Mouse (Mus musculus) B cell, adult (primary cell): ENCODE results near the gene Pde4a. TPM values are rescaled to one million over a fixed set of nuclear protein-coding genes. Genes with fewer than 3 reads are reported as not detected.

Source experiments
- total RNA-seq: library from RNA; stranded (reverse); gene quantifications from 4 replicates; pipeline ENCODE4 v1.2.4, GENCODE M21; 2023; ENCODE audit not compliant: inconsistent age

Gene Pde4a
- total RNA-seq, result 9.4 to 14.6 TPM (median 11.2 TPM) in 4 replicates

DNA sequence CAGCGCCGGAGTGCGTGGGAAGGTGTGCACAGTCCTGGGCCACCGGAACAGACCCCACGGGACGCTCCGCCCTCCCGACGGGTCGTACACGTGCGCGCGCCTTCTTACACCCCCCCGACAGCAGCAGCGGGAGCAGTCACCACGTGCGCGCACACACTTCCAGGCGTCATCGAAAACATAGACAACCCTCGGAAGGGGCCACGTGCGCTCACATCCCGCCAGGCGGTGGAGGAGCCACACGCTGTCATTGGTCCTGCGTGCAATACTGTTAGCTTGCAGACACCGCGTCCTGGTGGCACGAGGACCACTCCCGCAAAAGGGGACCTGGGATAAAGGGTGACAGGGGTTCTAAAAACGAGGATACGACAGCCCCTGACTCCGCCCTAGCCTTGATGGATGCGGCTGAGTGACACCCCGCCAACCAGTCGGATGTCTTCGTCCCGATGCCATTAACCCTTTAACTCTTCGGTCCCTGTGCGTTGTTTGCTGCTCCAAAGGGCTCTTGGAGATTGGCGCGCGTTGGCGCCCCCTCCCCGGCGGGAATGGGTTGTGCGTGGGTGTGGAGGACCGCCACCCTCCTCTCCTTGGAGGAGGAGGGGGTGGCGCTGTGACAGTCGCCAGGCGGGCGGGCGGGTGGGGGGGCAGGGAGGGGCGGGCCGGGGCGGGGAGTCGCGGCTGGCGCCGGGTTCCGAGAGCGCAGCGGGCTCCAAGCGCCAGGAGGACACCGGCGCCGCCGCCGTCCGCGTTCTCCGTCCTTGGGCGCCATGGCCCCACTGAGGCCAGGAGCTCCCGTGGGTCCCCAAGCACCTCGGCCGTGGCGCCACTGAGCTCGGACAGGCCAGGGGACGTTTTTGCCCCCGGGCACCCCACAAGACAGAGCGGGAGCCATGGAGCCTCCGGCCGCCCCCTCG is at the start of gene Pde4a:
Gene Pde4a, plus strand, starts transcription at position 674 of the 911 bp plus-strand sequence.

DNA sequence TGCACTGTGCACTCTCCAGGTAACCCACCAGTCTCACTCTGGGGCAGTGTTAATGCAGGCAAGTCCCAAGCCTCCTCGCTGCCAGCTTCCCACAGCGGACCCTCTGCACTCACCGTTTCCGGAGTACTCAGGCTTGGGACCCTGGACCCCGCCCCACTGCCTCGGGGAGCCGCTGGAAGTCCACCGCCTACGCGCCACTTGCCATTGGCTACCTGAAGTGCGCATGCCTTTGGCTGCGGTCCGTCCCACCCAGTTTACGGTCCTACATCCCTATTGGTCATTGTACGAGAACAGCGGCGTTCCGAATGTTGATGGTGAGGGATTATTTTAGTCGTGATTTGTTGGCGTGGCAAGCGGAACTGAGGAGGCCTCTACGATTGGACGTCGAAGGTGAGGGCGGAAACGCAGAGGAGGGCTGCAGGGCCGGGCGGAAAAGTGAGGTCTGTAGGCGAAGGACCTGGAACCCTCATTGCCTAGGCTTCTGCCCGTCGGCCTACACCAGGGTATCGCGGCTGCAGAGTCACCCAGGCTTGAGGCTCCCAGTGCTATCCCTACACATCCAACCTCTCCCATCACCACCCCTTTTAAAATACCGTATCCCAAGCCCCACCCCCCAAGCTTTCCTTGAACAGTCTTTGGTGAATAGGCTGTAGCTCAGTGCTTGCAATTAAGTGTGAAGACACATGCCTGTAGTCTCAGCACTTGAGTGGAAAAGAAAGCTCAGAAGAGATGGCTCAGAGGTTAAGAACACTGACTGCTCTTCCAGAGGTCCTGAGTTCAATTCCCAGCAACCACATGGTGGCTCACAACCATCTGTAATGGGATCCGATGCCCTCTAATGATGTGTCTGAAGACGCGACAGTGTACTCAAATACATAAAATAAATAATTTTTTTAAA is 34.2 kb upstream of the Pde4a start, which contains the start of gene Tyk2:
Gene Tyk2, minus strand, starts transcription at position 185 of the 898 bp plus-strand sequence.

DNA sequence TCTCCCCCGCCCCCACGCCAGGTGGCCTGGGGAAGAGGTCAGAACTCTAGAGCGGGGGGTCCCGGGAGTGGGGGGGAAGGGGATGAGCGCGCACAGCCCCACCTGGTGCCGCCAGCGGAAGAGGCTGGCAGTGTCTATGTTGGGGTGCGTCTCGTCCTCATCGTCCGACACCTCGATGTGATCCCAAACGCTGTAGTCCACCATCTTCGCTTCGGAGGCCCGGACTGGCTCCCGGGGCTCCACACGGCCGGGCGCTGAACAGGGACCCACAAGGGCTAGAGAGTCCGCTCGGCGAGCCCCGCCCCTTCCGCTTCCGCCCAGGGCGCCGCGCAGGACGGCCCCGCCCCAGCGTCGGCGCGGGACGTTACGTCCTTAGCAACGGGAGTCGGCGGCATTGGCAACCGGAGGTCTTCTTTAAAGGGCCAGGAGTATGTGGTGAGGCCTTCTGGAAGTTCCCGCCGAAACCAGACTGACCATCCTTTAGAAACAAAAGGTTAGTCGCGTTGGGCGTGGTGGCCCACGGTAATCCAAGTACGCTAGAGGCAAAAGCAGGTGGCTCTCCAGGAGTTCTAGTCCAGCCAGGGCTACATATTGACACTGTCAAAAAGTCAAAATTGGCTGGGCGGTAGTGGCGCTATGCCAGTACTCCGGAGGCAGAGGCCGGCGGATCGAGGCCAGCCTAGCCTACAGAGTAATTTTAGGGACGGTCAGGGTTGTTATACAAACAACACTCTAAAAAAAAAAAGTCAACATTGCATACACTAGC is 15.7 kb upstream of the Pde4a start, which contains the start of gene Cdc37:
Gene Cdc37, minus strand, starts transcription at position 329 of the 766 bp plus-strand sequence.

DNA sequence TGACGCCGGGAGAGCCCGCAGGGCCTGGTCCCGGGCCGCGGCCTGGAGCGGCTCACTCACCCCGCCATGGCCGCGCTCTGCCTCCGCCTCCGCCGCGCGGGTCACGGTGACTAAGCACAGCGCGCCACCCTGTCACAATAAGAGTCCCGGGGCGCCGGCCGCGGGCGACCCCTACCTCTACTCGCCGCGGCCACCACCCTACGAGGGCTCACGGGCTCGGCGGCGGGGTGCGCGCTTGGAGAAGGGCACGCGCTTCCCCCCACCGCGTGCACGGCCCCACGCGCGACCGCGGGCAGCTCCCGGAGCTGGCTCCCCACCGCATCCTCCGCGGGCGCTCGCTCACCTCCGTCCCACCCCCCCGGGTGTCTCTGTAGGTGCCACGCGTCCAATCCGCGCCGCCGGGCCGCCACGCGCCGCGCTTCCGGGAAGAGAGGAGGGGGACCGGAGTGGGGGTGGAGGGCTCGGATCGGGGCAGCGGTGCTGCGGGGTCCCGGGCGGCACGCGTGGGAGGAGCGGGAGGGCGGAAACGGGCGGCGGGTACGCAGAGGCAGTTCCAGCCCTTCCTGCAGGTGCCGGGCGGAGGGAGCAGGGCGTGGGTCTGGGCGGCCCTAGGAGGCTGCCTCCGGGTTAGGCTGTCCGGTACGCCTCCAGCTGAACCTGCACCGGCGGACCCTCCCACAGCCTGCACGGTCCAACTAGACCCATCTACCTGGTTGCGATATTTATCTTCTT is 73.4 kb downstream of the Pde4a start, which contains the start of gene Keap1:
Gene Keap1, minus strand, starts transcription at position 629 of the 732 bp plus-strand sequence.

DNA sequence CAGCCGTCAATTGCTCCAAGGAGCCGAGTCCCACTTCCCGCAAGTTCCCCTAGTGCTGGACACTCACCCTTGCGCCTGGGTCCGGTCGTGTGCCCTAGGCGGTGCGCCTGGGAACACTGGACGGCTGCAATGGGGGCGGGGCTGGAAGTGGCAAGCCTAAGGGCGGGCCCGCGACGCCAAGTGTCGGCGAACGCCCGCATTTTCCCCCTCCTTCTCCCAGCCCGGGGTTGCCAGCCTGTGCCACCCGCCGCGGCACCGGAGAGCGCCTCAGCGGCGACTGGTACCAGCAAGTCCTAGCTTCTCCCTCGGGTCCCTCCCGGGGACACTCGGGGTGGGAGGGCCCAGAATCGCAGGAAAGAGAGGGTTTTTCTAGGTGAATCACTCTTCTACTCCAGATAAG is 82.8 kb downstream of the Pde4a start, which contains the start of gene S1pr5:
Gene S1pr5, minus strand, starts transcription at position 118 of the 400 bp plus-strand sequence.

Other genes with a start within 250 kb of the Pde4a start
- gene Dnmt1, start 205.8 kb upstream of the Pde4a start, total RNA-seq, result 68.8 to 75.8 TPM (median 74.5 TPM) in 4 replicates
- gene S1pr2, start 188.9 kb upstream of the Pde4a start, total RNA-seq, result 2.4 to 4.0 TPM (median 3.1 TPM) in 4 replicates
- 51.2 to 61.9 TPM (median 59.0 TPM) in 4 replicates for gene Mrpl4, start 163.0 kb upstream of the Pde4a start, total RNA-seq
- gene Icam1, start 149.7 kb upstream of the Pde4a start, total RNA-seq, result 48.1 to 52.0 TPM (median 49.9 TPM) in 4 replicates
- gene Icam4, start 136.3 kb upstream of the Pde4a start, total RNA-seq, result 0.55 TPM in 1 of 4 replicates, not detected in the others
- gene Icam5, start 133.6 kb upstream of the Pde4a start, total RNA-seq, result not detected in 4 replicates
- not detected in 4 replicates for gene Zglp1, start 98.6 kb upstream of the Pde4a start, total RNA-seq
- 1.2 to 1.4 TPM (median 1.2 TPM) in 4 replicates for gene Gm49373, start 92.6 kb upstream of the Pde4a start, total RNA-seq
- gene Fdx1l, start 92.1 kb upstream of the Pde4a start, total RNA-seq, result 27.5 to 34.2 TPM (median 29.9 TPM) in 4 replicates
- 5.0 to 9.1 TPM (median 8.3 TPM) in 4 replicates for gene Gm38431, start 73.7 kb upstream of the Pde4a start, total RNA-seq
- gene Raver1, start 73.7 kb upstream of the Pde4a start, total RNA-seq, result 98.7 to 119 TPM (median 109 TPM) in 4 replicates
- 56.6 to 61.0 TPM (median 58.4 TPM) in 4 replicates for gene Tyk2, start 34.5 kb upstream of the Pde4a start, total RNA-seq
- gene Cdc37, start 15.7 kb upstream of the Pde4a start, total RNA-seq, result 113 to 130 TPM (median 121 TPM) in 4 replicates
- gene Keap1, start 73.6 kb downstream of the Pde4a start, total RNA-seq, result 27.8 to 30.2 TPM (median 29.4 TPM) in 4 replicates
- 0.21 to 0.66 TPM (median 0.29 TPM) in 3 of 4 replicates, not detected in the other for gene S1pr5, start 82.7 kb downstream of the Pde4a start, total RNA-seq
- gene Atg4d, start 99.6 kb downstream of the Pde4a start, total RNA-seq, result 46.2 to 61.6 TPM (median 48.2 TPM) in 4 replicates
- 132 to 152 TPM (median 133 TPM) in 4 replicates for gene Kri1, start 122.3 kb downstream of the Pde4a start, total RNA-seq
- gene Cdkn2d, start 125.7 kb downstream of the Pde4a start, total RNA-seq, result 18.1 to 29.9 TPM (median 23.5 TPM) in 4 replicates
- gene Ap1m2, start 146.6 kb downstream of the Pde4a start, total RNA-seq, result 2.7 to 3.9 TPM (median 3.0 TPM) in 4 replicates
- gene Slc44a2, start 155.0 kb downstream of the Pde4a start, total RNA-seq, result 310 to 343 TPM (median 327 TPM) in 4 replicates
- gene Ilf3, start 202.2 kb downstream of the Pde4a start, total RNA-seq, result 130 to 170 TPM (median 154 TPM) in 4 replicates
- gene Qtrt1, start 246.1 kb downstream of the Pde4a start, total RNA-seq, result 70.4 to 75.9 TPM (median 73.2 TPM) in 4 replicates